28 mouse cellular contexts compared by ENCODE assay signal in genomic region chr1:136848791-136849190, GRCm38 (mm10).
"Had no signal": no experiment of that assay in that cellular context is flagged by ENCODE, and none has a peak within 500 bp of the region (broad histone marks: within the 10 kb centered on the region; RNA-seq: fewer than 3 reads in every experiment).

No protein-coding gene starts in this region.

- H3K9ac ChIP-seq: embryonic facial prominence, embryonic 12.5 days; embryonic facial prominence, embryonic 13.5 days; embryonic facial prominence, embryonic 15.5 days; forebrain, embryonic 12.5 days; forebrain, embryonic 13.5 days; forebrain, embryonic 15.5 days; forebrain, postnatal 0 days had no signal

- H3K27ac ChIP-seq: embryonic facial prominence, embryonic 10.5 days; embryonic facial prominence, embryonic 12.5 days; embryonic facial prominence, embryonic 13.5 days; embryonic facial prominence, embryonic 15.5 days; forebrain, embryonic 10.5 days; forebrain, embryonic 12.5 days; forebrain, embryonic 13.5 days; forebrain, embryonic 15.5 days; gastrocnemius, adult 2 months; heart, adult 2 months had no signal

- H3K9me3 ChIP-seq: embryonic facial prominence, embryonic 10.5 days; embryonic facial prominence, embryonic 12.5 days; embryonic facial prominence, embryonic 13.5 days; embryonic facial prominence, embryonic 15.5 days; forebrain, embryonic 10.5 days; forebrain, embryonic 12.5 days; forebrain, embryonic 13.5 days; forebrain, embryonic 15.5 days had no signal

- H3K4me2 ChIP-seq: embryonic facial prominence, embryonic 12.5 days; embryonic facial prominence, embryonic 13.5 days; embryonic facial prominence, embryonic 15.5 days; forebrain, embryonic 12.5 days; forebrain, embryonic 13.5 days; forebrain, embryonic 15.5 days had no signal

- H3K4me1 ChIP-seq: embryonic facial prominence, embryonic 10.5 days; embryonic facial prominence, embryonic 12.5 days; embryonic facial prominence, embryonic 13.5 days; embryonic facial prominence, embryonic 15.5 days; forebrain, embryonic 13.5 days had no signal

- H3K4me3 ChIP-seq: embryonic facial prominence, embryonic 10.5 days; embryonic facial prominence, embryonic 12.5 days; embryonic facial prominence, embryonic 13.5 days; embryonic facial prominence, embryonic 15.5 days; erythroblast, embryonic 14.5 days; forebrain, embryonic 10.5 days; forebrain, embryonic 12.5 days; forebrain, embryonic 13.5 days; forebrain, embryonic 15.5 days; gastrocnemius, adult 2 months; heart, adult 2 months had no signal

- DNase-seq: cerebellum, adult 2 months; cerebellum, adult 8-10 months; cerebellum, adult 9-10 months; cerebellum, adult 9-11 months; cerebellum, postnatal 10 days; cerebellum, postnatal 14 days; cerebellum, postnatal 25 days; cerebellum, postnatal 36 days; embryo, embryonic 11 days; forebrain, postnatal 0 days; gastrocnemius, adult 2 months; gastrocnemius, postnatal 10 days; gastrocnemius, postnatal 14 days; gastrocnemius, postnatal 25 days; gastrocnemius, postnatal 36 days; heart, adult 18-20 months; heart, adult 2 months had no signal

- ATAC-seq: forebrain, embryonic 13.5 days; forebrain, embryonic 14.5 days; forebrain, embryonic 15.5 days; forebrain, embryonic 16.5 days; forebrain, postnatal 0 days had no signal

- H3K27me3 ChIP-seq: embryonic facial prominence, embryonic 12.5 days; embryonic facial prominence, embryonic 13.5 days; embryonic facial prominence, embryonic 15.5 days; forebrain, embryonic 12.5 days; forebrain, embryonic 13.5 days; forebrain, embryonic 15.5 days had no signal

- H3K36me3 ChIP-seq: embryonic facial prominence, embryonic 10.5 days; embryonic facial prominence, embryonic 12.5 days; embryonic facial prominence, embryonic 13.5 days; embryonic facial prominence, embryonic 15.5 days; forebrain, embryonic 10.5 days; forebrain, embryonic 12.5 days; forebrain, embryonic 15.5 days had no signal
